8 mouse cellular contexts compared by ENCODE assay signal in the genomic region with DNA sequence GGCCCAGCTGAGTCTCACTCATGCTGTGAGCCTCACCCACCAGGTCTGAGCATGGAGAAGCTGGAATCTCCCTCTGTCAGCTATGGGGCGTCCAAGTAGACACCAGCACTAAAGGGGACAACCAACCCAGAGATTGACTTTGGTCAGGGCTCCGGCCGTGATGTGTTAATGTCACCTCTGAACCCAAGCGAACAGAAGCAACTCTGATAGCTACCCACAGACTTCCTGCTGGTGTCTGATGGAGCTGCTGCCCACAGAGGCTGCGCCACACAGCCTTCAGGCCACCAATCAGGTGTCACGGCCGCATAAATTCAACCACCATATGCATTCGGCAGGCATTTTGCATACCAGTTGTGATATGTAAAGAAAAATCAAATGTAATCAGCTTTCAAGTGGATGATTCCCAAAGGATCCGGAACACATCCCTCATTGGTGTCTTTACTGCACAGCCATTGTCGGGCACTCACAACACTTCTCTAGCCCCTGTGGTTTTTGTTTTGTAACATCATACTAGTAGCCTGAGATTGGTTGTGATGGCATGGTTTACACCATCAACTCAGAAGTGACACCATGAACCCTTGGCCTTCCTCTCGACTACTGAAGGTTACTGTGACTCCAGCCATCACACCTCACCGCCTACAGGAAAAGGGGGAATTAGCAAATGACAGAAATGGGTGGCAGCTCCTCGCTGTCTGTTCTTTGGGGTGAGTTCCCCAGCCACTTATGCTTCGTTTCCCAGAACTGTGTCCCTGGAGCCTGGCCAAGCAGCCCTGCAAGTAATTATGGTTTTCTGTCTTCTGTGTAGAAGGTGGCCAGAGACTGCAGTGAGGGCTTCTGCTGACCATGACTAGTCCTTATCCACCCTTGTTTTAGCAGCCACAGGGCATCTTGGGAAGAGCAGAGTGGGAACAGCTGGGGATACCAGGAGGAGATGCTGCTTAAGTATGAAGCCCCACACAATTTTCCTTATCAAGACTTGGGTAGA.
A peak's percentile ranks its signal among the peaks of the same experiment; 100 is the strongest.
DNase-seq lines count a peak whose midpoint lies in the region; ATAC-seq lines count a peak whose summit lies in the region.
"Had no signal": no experiment of that assay in that cellular context is flagged by ENCODE, and none has a peak within 500 bp of the region (broad histone marks: within the 10 kb centered on the region; RNA-seq: fewer than 3 reads in every experiment).

No protein-coding gene starts in this region.

- no peak overlapping the region; the same call in 1 of the 2 replicates for H3K4me2 ChIP-seq in embryonic facial prominence, embryonic 13.5 days
- no peak overlapping the region for H3K4me2 ChIP-seq in hindbrain, embryonic 13.5 days
- no peak overlapping the region for H3K4me2 ChIP-seq in midbrain, embryonic 13.5 days (replicated peaks)

- no peak for ATAC-seq in embryonic facial prominence, embryonic 13.5 days (ENCODE audit: insufficient number of reproducible peaks, insufficient read depth, low FRiP score, low TSS enrichment, low read depth)
- no peak for ATAC-seq in hindbrain, embryonic 13.5 days (ENCODE audit: low FRiP score)
- no peak for ATAC-seq in midbrain, embryonic 13.5 days

- H3K9ac ChIP-seq in embryonic facial prominence, embryonic 13.5 days, result no peak overlapping the region
- no peak overlapping the region for H3K9ac ChIP-seq in hindbrain, embryonic 13.5 days
- H3K9ac ChIP-seq in midbrain, embryonic 13.5 days (replicated peaks), result 0 out of 2 replicates have a peak overlapping the region, but pooled peaks have one; percentile 28

- peaks cover 49% of the 10 kb centered on the region for H3K36me3 ChIP-seq in embryonic facial prominence, embryonic 13.5 days
- peaks cover 45% of the 10 kb centered on the region for H3K36me3 ChIP-seq in hindbrain, embryonic 13.5 days
- peaks cover 52% of the 10 kb centered on the region for H3K36me3 ChIP-seq in midbrain, embryonic 13.5 days

- H3K27ac ChIP-seq in embryonic facial prominence, embryonic 13.5 days, result peak overlapping the region; percentile 66
- H3K27ac ChIP-seq in hindbrain, embryonic 13.5 days, result peak overlapping the region; percentile 80
- H3K27ac ChIP-seq in midbrain, embryonic 13.5 days, result peak overlapping the region; percentile 80

- WGBS in embryonic facial prominence, embryonic 13.5 days, result 80% methylated on average over 14 of the region's 14 CpGs
- 78% methylated on average over 14 of the region's 14 CpGs for WGBS in hindbrain, embryonic 13.5 days
- WGBS in midbrain, embryonic 13.5 days, result 83% methylated on average over 14 of the region's 14 CpGs

- peak; percentile 57 for DNase-seq in left cerebral cortex, postnatal 4 days
- DNase-seq in left cerebral cortex, postnatal 14 days (ENCODE audit: low spot score in 2 of 2), result no peak
- no peak for DNase-seq in B cell, adult 2 months
- no peak for DNase-seq in embryo, embryonic 11 days
- DNase-seq: thymus, adult 2 months had no signal

- peaks cover 29% of the 10 kb centered on the region for H3K4me1 ChIP-seq in embryonic facial prominence, embryonic 13.5 days
- H3K4me1 ChIP-seq in hindbrain, embryonic 13.5 days (replicated peaks), result peaks cover 49% of the 10 kb centered on the region
- peaks cover 42% of the 10 kb centered on the region for H3K4me1 ChIP-seq in midbrain, embryonic 13.5 days (replicated peaks)

- no peaks in the 10 kb centered on the region for H3K9me3 ChIP-seq in embryonic facial prominence, embryonic 13.5 days
- H3K9me3 ChIP-seq in hindbrain, embryonic 13.5 days, result no peaks in the 10 kb centered on the region
- H3K9me3 ChIP-seq in midbrain, embryonic 13.5 days, result no peaks in the 10 kb centered on the region

- H3K4me3 ChIP-seq in embryonic facial prominence, embryonic 13.5 days, result no peak overlapping the region
- no peak overlapping the region for H3K4me3 ChIP-seq in hindbrain, embryonic 13.5 days
- no peak overlapping the region for H3K4me3 ChIP-seq in midbrain, embryonic 13.5 days (replicated peaks)

- intact Hi-C loops in left cerebral cortex, postnatal 4 days (cut with DNase I), result no loop called here
- intact Hi-C loops in left cerebral cortex, postnatal 14 days (cut with DNase I), result no loop called here

- no peaks in the 10 kb centered on the region for H3K27me3 ChIP-seq in embryonic facial prominence, embryonic 13.5 days
- no peaks in the 10 kb centered on the region for H3K27me3 ChIP-seq in hindbrain, embryonic 13.5 days
- H3K27me3 ChIP-seq in midbrain, embryonic 13.5 days, result no peaks in the 10 kb centered on the region
